Mouse (Mus musculus): Measurements from ENCODE around the gene Disp1.

Gene Disp1

GRCm38 (mm10) chr1:183086843-183087242 is 134.5 kb downstream of the Disp1 start:
- no peak for DNase-seq (ENCODE audit: low spot score in 2 of 2)

GRCm38 (mm10) chr1:183084085-183085050 is 137.0 kb downstream of the Disp1 start:
- DNase-seq (ENCODE audit: low spot score in 2 of 2) = no peak

- DNase-seq (ENCODE audit: low spot score in 2 of 2) = no peak
Measured at GRCm38 (mm10) chr1:183082436-183082835, 138.9 kb downstream of the Disp1 start.

GRCm38 (mm10) chr1:183081126-183081525 is 140.2 kb downstream of the Disp1 start:
- DNase-seq (ENCODE audit: low spot score in 2 of 2) = no peak

GRCm38 (mm10) chr1:183075121-183075822 is 146.1 kb downstream of the Disp1 start:
- DNase-seq (ENCODE audit: low spot score in 2 of 2) = no peak

GRCm38 (mm10) chr1:183072263-183073050 is 148.9 kb downstream of the Disp1 start:
- DNase-seq (ENCODE audit: low spot score in 2 of 2) = no peak

GRCm38 (mm10) chr1:183069954-183070649 is 151.2 kb downstream of the Disp1 start:
- DNase-seq (ENCODE audit: low spot score in 2 of 2) = no peak

GRCm38 (mm10) chr1:183067807-183068206 is 153.5 kb downstream of the Disp1 start:
- no peak for DNase-seq (ENCODE audit: low spot score in 2 of 2)

- no peak for DNase-seq (ENCODE audit: low spot score in 2 of 2)
Measured at GRCm38 (mm10) chr1:183066981-183067380, 154.3 kb downstream of the Disp1 start.

- DNase-seq (ENCODE audit: low spot score in 2 of 2) = no peak
Measured at GRCm38 (mm10) chr1:183060611-183061010, 160.7 kb downstream of the Disp1 start.

GRCm38 (mm10) chr1:183056289-183056655 is 165.1 kb downstream of the Disp1 start:
- no peak for DNase-seq (ENCODE audit: low spot score in 2 of 2)

- DNase-seq (ENCODE audit: low spot score in 2 of 2) = no peak
Measured at GRCm38 (mm10) chr1:183055608-183056288, 165.6 kb downstream of the Disp1 start.

GRCm38 (mm10) chr1:183052663-183053062 is 168.7 kb downstream of the Disp1 start:
- no peak for DNase-seq (ENCODE audit: low spot score in 2 of 2)

GRCm38 (mm10) chr1:183049295-183049694 is 172.0 kb downstream of the Disp1 start:
- no peak for DNase-seq (ENCODE audit: low spot score in 2 of 2)

GRCm38 (mm10) chr1:183047913-183048523 is 173.3 kb downstream of the Disp1 start:
- no peak for DNase-seq (ENCODE audit: low spot score in 2 of 2)

- no peak for DNase-seq (ENCODE audit: low spot score in 2 of 2)
Measured at GRCm38 (mm10) chr1:183047191-183047912, 174.0 kb downstream of the Disp1 start.

- DNase-seq (ENCODE audit: low spot score in 2 of 2) = no peak
Measured at GRCm38 (mm10) chr1:183046081-183046480, 175.2 kb downstream of the Disp1 start.

GRCm38 (mm10) chr1:183043161-183043812 is 178.0 kb downstream of the Disp1 start:
- DNase-seq (ENCODE audit: low spot score in 2 of 2) = no peak

- no peak for DNase-seq (ENCODE audit: low spot score in 2 of 2)
Measured at GRCm38 (mm10) chr1:183041703-183042102, 179.6 kb downstream of the Disp1 start.
